Mouse (Mus musculus): ENCODE data around the gene Cdh20.

- TF ChIP-seq CTCF (IDR thresholded peaks at IDR 0.05; ENCODE audit: low read depth, low read length) (no peak), TAL1 (conservative IDR thresholded peaks at IDR 0.05; ENCODE audit: low read depth, low read length) (no peak), GATA1 (IDR thresholded peaks at IDR 0.05; ENCODE audit: borderline replicate concordance, low read length) (no peak), POLR2AphosphoS5 (IDR thresholded peaks at IDR 0.05; ENCODE audit: insufficient replicate concordance, low read depth, low read length) (no peak), GATA2 (IDR thresholded peaks at IDR 0.05; ENCODE audit: borderline replicate concordance, low read depth, low read length) (no peak)
Measured at GRCm38 (mm10) chr1:104769250-104769607, 900 bp downstream of the Cdh20 start.
